Comparison of ENCODE assay signal across 13 mouse cellular contexts in the genomic region with DNA sequence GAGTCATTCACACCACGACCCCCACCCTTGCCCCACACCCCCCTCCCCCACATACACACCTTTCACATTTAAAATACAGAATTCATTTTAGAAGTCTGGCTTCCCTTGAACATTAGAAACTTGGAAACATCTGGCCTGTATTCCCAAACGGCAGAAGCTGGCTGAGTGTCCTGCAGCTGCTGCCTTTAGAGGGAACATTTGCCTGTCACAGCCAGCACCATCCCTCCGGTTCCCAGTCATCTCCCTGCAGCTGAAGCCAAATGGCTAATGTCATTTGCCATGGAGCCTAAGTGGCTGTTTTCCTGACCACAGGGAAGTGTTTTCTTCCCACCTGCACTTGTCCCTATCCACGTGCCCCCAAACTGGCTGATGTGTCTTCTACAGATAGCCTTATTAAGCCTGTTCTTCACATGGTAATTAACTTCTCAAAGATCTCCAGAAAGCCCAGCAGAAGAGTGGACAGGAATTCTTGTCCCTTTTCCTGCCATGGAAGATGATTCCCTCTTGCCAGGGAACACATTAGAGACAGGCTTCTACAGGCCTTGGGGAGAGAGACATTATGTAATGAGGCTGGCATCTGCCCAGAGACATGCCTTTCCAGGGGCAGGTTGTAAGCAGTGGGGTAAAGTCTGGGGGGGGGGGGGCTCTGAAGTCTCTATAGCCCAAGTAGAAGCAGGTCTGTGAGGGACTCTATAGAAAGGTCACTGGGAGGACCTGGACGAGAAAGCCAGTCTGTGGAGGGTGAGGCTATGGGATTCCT. TPM values are rescaled to one million over a fixed set of nuclear protein-coding genes. Genes with fewer than 3 reads are reported as not detected.
A peak's percentile ranks its signal among the peaks of the same experiment; 100 is the strongest.
DNase-seq lines count a peak whose midpoint lies in the region; ATAC-seq and TF ChIP-seq lines count a peak whose summit lies in the region.
"Had no signal": no experiment of that assay in that cellular context is flagged by ENCODE, and none has a peak within 500 bp of the region (broad histone marks: within the 10 kb centered on the region; RNA-seq: fewer than 3 reads in every experiment).

No protein-coding gene starts in this region.

- no peak overlapping the region for H3K4me3 ChIP-seq in hindbrain, embryonic 10.5 days
- no peak overlapping the region for H3K4me3 ChIP-seq in hindbrain, embryonic 14.5 days (replicated peaks; ENCODE audit: low read length)
- no peak overlapping the region for H3K4me3 ChIP-seq in gastrocnemius, adult 2 months
- H3K4me3 ChIP-seq: intestine, embryonic 15.5 days; liver, embryonic 13.5 days had no signal

- no peak overlapping the region for H3K9ac ChIP-seq in hindbrain, embryonic 14.5 days
- H3K9ac ChIP-seq: intestine, embryonic 15.5 days; liver, embryonic 13.5 days had no signal

- H3K9me3 ChIP-seq in hindbrain, embryonic 10.5 days: no peaks in the 10 kb centered on the region
- H3K9me3 ChIP-seq in hindbrain, embryonic 14.5 days (ENCODE audit: control insufficient read depth, low read length): no peaks in the 10 kb centered on the region
- H3K9me3 ChIP-seq: intestine, embryonic 15.5 days; liver, embryonic 13.5 days had no signal

- WGBS in hindbrain, embryonic 10.5 days: 65% methylated on average over 5 of the region's 5 CpGs
- 70% methylated on average over 5 of the region's 5 CpGs for WGBS in hindbrain, embryonic 14.5 days

- peaks cover 53% of the 10 kb centered on the region for H3K4me1 ChIP-seq in hindbrain, embryonic 10.5 days (replicated peaks)
- H3K4me1 ChIP-seq in hindbrain, embryonic 14.5 days (replicated peaks; ENCODE audit: control insufficient read depth, insufficient read depth, low read length): no peaks in the 10 kb centered on the region
- H3K4me1 ChIP-seq: intestine, embryonic 15.5 days; liver, embryonic 13.5 days had no signal

- ATAC-seq in hindbrain, embryonic 14.5 days (ENCODE audit: low FRiP score): no peak
- ATAC-seq: activated CD4-positive, CD25-positive, alpha-beta regulatory T cell, adult 4 months; intestine, embryonic 15.5 days had no signal

- intact Hi-C loops in gastrocnemius, adult 2 months (cut with DNase I): no loop called here

- no peak overlapping the region for H3K4me2 ChIP-seq in hindbrain, embryonic 14.5 days (replicated peaks)
- H3K4me2 ChIP-seq: intestine, embryonic 15.5 days; liver, embryonic 13.5 days had no signal

- no peaks in the 10 kb centered on the region for H3K36me3 ChIP-seq in hindbrain, embryonic 10.5 days
- 0 out of 2 replicates have a peak, but pooled peaks cover 7% of the 10 kb centered on the region for H3K36me3 ChIP-seq in hindbrain, embryonic 14.5 days (replicated peaks; ENCODE audit: control insufficient read depth, insufficient read depth)
- H3K36me3 ChIP-seq: intestine, embryonic 15.5 days; liver, embryonic 13.5 days had no signal

- 0 out of 2 replicates have a peak, but pooled peaks cover 5% of the 10 kb centered on the region for H3K27me3 ChIP-seq in hindbrain, embryonic 10.5 days (ENCODE audit: insufficient read depth, poor library complexity, severe bottlenecking)
- no peaks in the 10 kb centered on the region for H3K27me3 ChIP-seq in hindbrain, embryonic 14.5 days (ENCODE audit: control insufficient read depth, insufficient read depth, low read length)
- H3K27me3 ChIP-seq: intestine, embryonic 15.5 days; liver, embryonic 13.5 days had no signal

- DNase-seq in hindbrain, embryonic 10.5 days (ENCODE audit: low spot score): no peak
- DNase-seq in hindbrain, embryonic 14.5 days (ENCODE audit: low spot score): no peak
- peak; percentile 41 for DNase-seq in brain, adult 2 months (ENCODE audit: low read depth, low spot score)
- peak; percentile 66 for DNase-seq in gastrocnemius, adult 2 months
- DNase-seq in heart, postnatal 4 days: peak; percentile 34
- DNase-seq in testis, postnatal 14 days (ENCODE audit: low spot score): no peak
- no peak for DNase-seq in ovary, postnatal 36 days (ENCODE audit: low spot score)
- DNase-seq: left cerebral cortex, postnatal 4 days; liver, embryonic 13.5 days; lung, postnatal 10 days; thymus, adult 2 months had no signal

- H3K27ac ChIP-seq in hindbrain, embryonic 10.5 days: peak overlapping the region; percentile 50; the same call in 1 of the 2 replicates
- H3K27ac ChIP-seq in hindbrain, embryonic 14.5 days: no peak overlapping the region
- peak overlapping the region; percentile 51 for H3K27ac ChIP-seq in gastrocnemius, adult 2 months
- H3K27ac ChIP-seq: intestine, embryonic 15.5 days; liver, embryonic 13.5 days had no signal

- no peak for TF ChIP-seq CTCF in gastrocnemius, adult 2 months (IDR thresholded peaks at IDR 0.05)

RNA-seq across cellular contexts. Expression of gene Syn3, which starts 43.2 kb away (rescaled TPM):
- 3.2 and 3.9 TPM in 2 replicates for polyA plus RNA-seq in hindbrain, embryonic 10.5 days (2016; fragmentation: Nextera tagmentation; extraction: Ambion mirVana)
- polyA plus RNA-seq in hindbrain, embryonic 14.5 days (2014; fragmentation: Nextera tagmentation; extraction: Ambion mirVana): 33.1 and 33.6 TPM in 2 replicates
- under 1 TPM; 0.28 TPM for total RNA-seq in gastrocnemius, adult 2 months (2021)
- total RNA-seq in heart, postnatal 4 days (2021): under 1 TPM; 0.38 to 0.60 TPM

Comparison
In these comparisons a context has a peak if more than half of its experiments do, and no peak if none do; other contexts are left out.
1. DNase-seq: peak in brain, adult 2 months (single experiment), gastrocnemius, adult 2 months (single experiment) and heart, postnatal 4 days (single experiment); none in hindbrain, embryonic 10.5 days (single experiment), hindbrain, embryonic 14.5 days (single experiment), testis, postnatal 14 days (single experiment) and ovary, postnatal 36 days (single experiment).